Mouse (Mus musculus): ENCODE data around the gene Olfr1247. TPM values are rescaled to one million over a fixed set of nuclear protein-coding genes. Genes with fewer than 3 reads are reported as not detected.

The Olfr1247 gene
- total and polyA plus RNA-seq, 2 experiments: not detected

Other genes with a start within 250 kb of the Olfr1247 start
- gene Olfr1234, start 249.3 kb downstream of the Olfr1247 start, total RNA-seq (2014; rRNA removed): not detected in 2 replicates
- not detected in 2 replicates for gene Olfr1234, start 249.3 kb downstream of the Olfr1247 start, polyA plus RNA-seq (2012; rRNA removed)
- gene Olfr1238, start 204.5 kb downstream of the Olfr1247 start, total RNA-seq (2014; rRNA removed): not detected in 2 replicates
- not detected in 2 replicates for gene Olfr1238, start 204.5 kb downstream of the Olfr1247 start, polyA plus RNA-seq (2012; rRNA removed)
- gene Olfr1239, start 193.7 kb downstream of the Olfr1247 start, total RNA-seq (2014; rRNA removed): not detected in 2 replicates
- gene Olfr1239, start 193.7 kb downstream of the Olfr1247 start, polyA plus RNA-seq (2012; rRNA removed): not detected in 2 replicates
- not detected in 2 replicates for gene Olfr1240, start 171.1 kb downstream of the Olfr1247 start, total RNA-seq (2014; rRNA removed)
- gene Olfr1240, start 171.1 kb downstream of the Olfr1247 start, polyA plus RNA-seq (2012; rRNA removed): not detected in 2 replicates
- gene Olfr1241, start 127.0 kb downstream of the Olfr1247 start, total RNA-seq (2014; rRNA removed): not detected in 2 replicates
- not detected in 2 replicates for gene Olfr1241, start 127.0 kb downstream of the Olfr1247 start, polyA plus RNA-seq (2012; rRNA removed)
- not detected in 2 replicates for gene Olfr1242, start 115.8 kb downstream of the Olfr1247 start, total RNA-seq (2014; rRNA removed)
- not detected in 2 replicates for gene Olfr1242, start 115.8 kb downstream of the Olfr1247 start, polyA plus RNA-seq (2012; rRNA removed)
- gene Olfr1243, start 82.6 kb downstream of the Olfr1247 start, total RNA-seq (2014; rRNA removed): not detected in 2 replicates
- gene Olfr1243, start 82.6 kb downstream of the Olfr1247 start, polyA plus RNA-seq (2012; rRNA removed): not detected in 2 replicates
- gene Olfr1245, start 35.7 kb downstream of the Olfr1247 start, total RNA-seq (2014; rRNA removed): not detected in 2 replicates
- gene Olfr1245, start 35.7 kb downstream of the Olfr1247 start, polyA plus RNA-seq (2012; rRNA removed): not detected in 2 replicates
- not detected in 2 replicates for gene Olfr1246, start 21.0 kb downstream of the Olfr1247 start, total RNA-seq (2014; rRNA removed)
- not detected in 2 replicates for gene Olfr1246, start 21.0 kb downstream of the Olfr1247 start, polyA plus RNA-seq (2012; rRNA removed)
- not detected in 2 replicates for gene Olfr1248, start 4.1 kb upstream of the Olfr1247 start, total RNA-seq (2014; rRNA removed)
- gene Olfr1248, start 4.1 kb upstream of the Olfr1247 start, polyA plus RNA-seq (2012; rRNA removed): not detected in 2 replicates
- not detected in 2 replicates for gene Olfr1249, start 20.9 kb upstream of the Olfr1247 start, total RNA-seq (2014; rRNA removed)
- not detected in 2 replicates for gene Olfr1249, start 20.9 kb upstream of the Olfr1247 start, polyA plus RNA-seq (2012; rRNA removed)
- gene Olfr1250, start 47.3 kb upstream of the Olfr1247 start, total RNA-seq (2014; rRNA removed): not detected in 2 replicates
- gene Olfr1250, start 47.3 kb upstream of the Olfr1247 start, polyA plus RNA-seq (2012; rRNA removed): not detected in 2 replicates
- gene Olfr1251, start 57.8 kb upstream of the Olfr1247 start, total RNA-seq (2014; rRNA removed): not detected in 2 replicates
- not detected in 2 replicates for gene Olfr1251, start 57.8 kb upstream of the Olfr1247 start, polyA plus RNA-seq (2012; rRNA removed)
- not detected in 2 replicates for gene Olfr1252, start 110.9 kb upstream of the Olfr1247 start, total RNA-seq (2014; rRNA removed)
- not detected in 2 replicates for gene Olfr1252, start 110.9 kb upstream of the Olfr1247 start, polyA plus RNA-seq (2012; rRNA removed)
- gene Olfr1253, start 143.0 kb upstream of the Olfr1247 start, total RNA-seq (2014; rRNA removed): not detected in 2 replicates
- not detected in 2 replicates for gene Olfr1253, start 143.0 kb upstream of the Olfr1247 start, polyA plus RNA-seq (2012; rRNA removed)
- gene Olfr1254, start 179.5 kb upstream of the Olfr1247 start, total RNA-seq (2014; rRNA removed): not detected in 2 replicates
- gene Olfr1254, start 179.5 kb upstream of the Olfr1247 start, polyA plus RNA-seq (2012; rRNA removed): not detected in 2 replicates
- not detected in 2 replicates for gene Olfr1255, start 197.9 kb upstream of the Olfr1247 start, total RNA-seq (2014; rRNA removed)
- not detected in 2 replicates for gene Olfr1255, start 197.9 kb upstream of the Olfr1247 start, polyA plus RNA-seq (2012; rRNA removed)
- not detected in 2 replicates for gene Olfr1256, start 227.4 kb upstream of the Olfr1247 start, total RNA-seq (2014; rRNA removed)
- not detected in 2 replicates for gene Olfr1256, start 227.4 kb upstream of the Olfr1247 start, polyA plus RNA-seq (2012; rRNA removed)
- not detected in 2 replicates for gene Olfr48, start 234.1 kb upstream of the Olfr1247 start, total RNA-seq (2014; rRNA removed)
- not detected in 2 replicates for gene Olfr48, start 234.1 kb upstream of the Olfr1247 start, polyA plus RNA-seq (2012; rRNA removed)

All from liver, adult 2 months (tissue).